Mouse (Mus musculus) lung, postnatal 0 days (tissue): ENCODE measurements around the gene Hltf. TPM values are rescaled to one million over a fixed set of nuclear protein-coding genes. Genes with fewer than 3 reads are reported as not detected.
"Not testable (repeated sequence)": the region's sequence is repeated elsewhere in the genome, so short reads cannot be mapped to it uniquely, and the experiment has no call there.

ENCODE experiments used
- ATAC-seq: fragments of 200-750 bp; cut with Nextera tagmentation; 2 replicates; pipeline ENCODE4 v1.8.0; 2017; ENCODE audit warnings: moderate library complexity
- DNase-seq: peaks from one replicate; pipeline ENCODE4 v3.0.0-alpha.2; 2016; ENCODE audit warnings: low spot score
- H3K27ac ChIP-seq: fragments of 300-500 bp; sonication (generic); 2 replicates; pipeline ENCODE4 v1.5.1; 2014; ENCODE audit warnings: antibody characterized with exemption, mild to moderate bottlenecking, low read length, mixed read lengths
- H3K27me3 ChIP-seq: fragments of 300-500 bp; sonication (generic); replicated peaks from 2 replicates; pipeline ENCODE4 v1.6.1; 2014; ENCODE audit warnings: low read length, mixed read lengths; ENCODE audit not compliant: insufficient read depth
- H3K36me3 ChIP-seq: fragments of 300-500 bp; sonication (generic); 2 replicates; pipeline ENCODE4 v1.6.1; 2014; ENCODE audit warnings: low read length, mixed read lengths; ENCODE audit not compliant: insufficient read depth
- H3K4me1 ChIP-seq: fragments of 300-500 bp; sonication (generic); 2 replicates; pipeline ENCODE4 v1.6.1; 2014; ENCODE audit warnings: antibody characterized with exemption, low read depth, low read length, mixed read lengths; ENCODE audit not compliant: insufficient read depth
- H3K4me2 ChIP-seq: fragments of 300-500 bp; sonication (generic); replicated peaks from 2 replicates; pipeline ENCODE4 v1.6.1; 2014; ENCODE audit warnings: low read depth, mild to moderate bottlenecking, low read length, moderate library complexity, mixed read lengths
- H3K4me3 ChIP-seq: fragments of 300-500 bp; sonication (generic); 2 replicates; pipeline ENCODE4 v1.5.1; 2014; ENCODE audit warnings: low read depth, low read length
- H3K9ac ChIP-seq: fragments of 300-500 bp; sonication (generic); replicated peaks from 2 replicates; pipeline ENCODE4 v1.6.1; 2014; ENCODE audit warnings: low read depth, mild to moderate bottlenecking
- H3K9me3 ChIP-seq: fragments of 300-500 bp; sonication (generic); 2 replicates; pipeline ENCODE4 v1.6.1; 2016; ENCODE audit warnings: low read length, mixed read lengths
- CTCF ChIP-seq: IDR thresholded peaks from 2 replicates; pipeline ENCODE4 v1.5.1; 2016; ENCODE audit warnings: antibody characterized with exemption, mild to moderate bottlenecking
- EP300 ChIP-seq: IDR thresholded peaks from 2 replicates; pipeline ENCODE4 v1.6.1; 2016; ENCODE audit warnings: antibody characterized with exemption, mild to moderate bottlenecking, control low read depth
- WGBS: fragments of 180-500 bp; shearing (Covaris S2); extraction: QIAGEN DNeasy Blood & Tissue Kit; methylation state at CpG from one replicate; pipeline ENCODE4 v1.1.7; 2014; 5-methylcytosine and 5-hydroxymethylcytosine counted together
- polyA plus RNA-seq: library from polyadenylated mRNA; unstranded; fragments of >200 nt; fragmentation: Nextera tagmentation; extraction: Ambion mirVana; gene quantifications from 2 replicates; pipeline ENCODE4 v1.2.1, GENCODE M21; 2015

The Hltf gene
- polyA plus RNA-seq, 1 experiment from 2014 or later = 13.7 TPM

GRCm38 (mm10) chr3:20119044-20119591 lies 61.5 kb downstream of the Hltf start:
- Histone ChIP-seq H3K9me3 (no peaks in the 10 kb centered on the region), H3K4me2 (no peak overlapping the region), H3K4me1 (no peaks in the 10 kb centered on the region), H3K27me3 (no peaks in the 10 kb centered on the region), H3K36me3 (peaks cover 14% of the 10 kb centered on the region), H3K4me3 (no peak overlapping the region), H3K9ac (no peak overlapping the region), H3K27ac (no peak overlapping the region)
- TF ChIP-seq EP300 (no peak), CTCF (no peak)
- DNase-seq (no peak), ATAC-seq (peak; percentile 32; the same call in 1 of the 2 replicates)
- WGBS = 91% methylated on average over 19 of the region's 19 CpGs

- H3K36me3 ChIP-seq = peaks cover 14% of the 10 kb centered on the region
- no peak overlapping the region for H3K4me2 ChIP-seq
- TF ChIP-seq CTCF = no peak
- TF ChIP-seq EP300 = no peak
- DNase-seq = no peak
- H3K27ac ChIP-seq = no peak overlapping the region
- 70% methylated on average over 4 of the region's 4 CpGs for WGBS
- no peaks in the 10 kb centered on the region for H3K27me3 ChIP-seq
- H3K4me3 ChIP-seq = no peak overlapping the region
- H3K9me3 ChIP-seq = no peaks in the 10 kb centered on the region
- ATAC-seq = no peak
- H3K4me1 ChIP-seq = no peaks in the 10 kb centered on the region
- no peak overlapping the region for H3K9ac ChIP-seq
Observed at GRCm38 (mm10) chr3:20119686-20120244, 62.2 kb downstream of the Hltf start.

- ATAC-seq, H3K9me3 ChIP-seq, H3K27ac ChIP-seq, H3K9ac ChIP-seq, DNase-seq, H3K4me2 ChIP-seq, H3K27me3 ChIP-seq, H3K4me3 ChIP-seq, H3K4me1 ChIP-seq: not testable (repeated sequence)
- 76% methylated on average over 5 of the region's 5 CpGs for WGBS
- H3K36me3 ChIP-seq = peaks cover 14% of the 10 kb centered on the region
Observed at GRCm38 (mm10) chr3:20121582-20121981, 64.0 kb downstream of the Hltf start.

GRCm38 (mm10) chr3:20125604-20126003 lies 68.0 kb downstream of the Hltf start:
- H3K27me3 ChIP-seq = no peaks in the 10 kb centered on the region
- DNase-seq (no peak), ATAC-seq (no peak)
- WGBS = 64% methylated on average over 5 of the region's 5 CpGs
- no peaks in the 10 kb centered on the region for H3K4me1 ChIP-seq
- H3K4me2 ChIP-seq = no peak overlapping the region
- H3K36me3 ChIP-seq = peaks cover 8% of the 10 kb centered on the region
- no peak overlapping the region for H3K9ac ChIP-seq
- H3K4me3 ChIP-seq = no peak overlapping the region
- H3K9me3 ChIP-seq = no peaks in the 10 kb centered on the region
- H3K27ac ChIP-seq = no peak overlapping the region
- no peak for TF ChIP-seq CTCF
- no peak for TF ChIP-seq EP300

- TF ChIP-seq CTCF = peak; percentile 52
- TF ChIP-seq EP300 = no peak
- no peaks in the 10 kb centered on the region for H3K9me3 ChIP-seq
- H3K4me2 ChIP-seq = no peak overlapping the region
- no peak overlapping the region for H3K9ac ChIP-seq
- ATAC-seq (no peak), DNase-seq (peak; percentile 55)
- H3K4me1 ChIP-seq = no peaks in the 10 kb centered on the region; the same call in 1 of the 2 replicates
- H3K36me3 ChIP-seq = peaks cover 8% of the 10 kb centered on the region
- no peaks in the 10 kb centered on the region for H3K27me3 ChIP-seq
- WGBS = 76% methylated on average over 2 of the region's 2 CpGs
- no peak overlapping the region for H3K4me3 ChIP-seq
- H3K27ac ChIP-seq = no peak overlapping the region
Observed at GRCm38 (mm10) chr3:20127047-20127595, 69.5 kb downstream of the Hltf start.

GRCm38 (mm10) chr3:20129491-20129890 lies 71.9 kb downstream of the Hltf start:
- Histone ChIP-seq H3K36me3 (no peaks in the 10 kb centered on the region), H3K4me1 (no peaks in the 10 kb centered on the region; the same call in 1 of the 2 replicates), H3K27me3 (no peaks in the 10 kb centered on the region), H3K4me2 (no peak overlapping the region), H3K4me3 (no peak overlapping the region), H3K9me3 (no peaks in the 10 kb centered on the region), H3K27ac (no peak overlapping the region), H3K9ac (no peak overlapping the region)
- TF ChIP-seq EP300 (no peak), CTCF (no peak)
- 78% methylated on average over 5 of the region's 5 CpGs for WGBS
- ATAC-seq (no peak), DNase-seq (no peak)
